Mouse (Mus musculus) CH12.LX (cell line): Measurements from ENCODE around the gene Slc13a1. TPM values are rescaled to one million over a fixed set of nuclear protein-coding genes. Genes with fewer than 3 reads are reported as not detected.

Experiments
- DNase-seq: peaks from one replicate; pipeline ENCODE4 v3.0.0-alpha.2; 2013; ENCODE audit errors: extremely low read depth
- H3K27ac ChIP-seq: 2 replicates; pipeline ENCODE4 v1.5.1; 2012; ENCODE audit warnings: low read depth, mild to moderate bottlenecking, control low read depth, moderate library complexity; ENCODE audit not compliant: insufficient read depth
- H3K27me3 ChIP-seq: replicated peaks from 2 replicates; pipeline ENCODE3; 2012; ENCODE audit warnings: inconsistent platforms
- H3K36me3 ChIP-seq, 2 experiments: replicated peaks in 1 of 2; 2 replicates each; pipeline versions ENCODE3 to v1.6.1; 2012; ENCODE audit warnings: inconsistent platforms in 1 of 2, low read length in 1 of 2, mild to moderate bottlenecking in 1 of 2, mixed read lengths in 1 of 2, moderate library complexity in 1 of 2; ENCODE audit not compliant: control insufficient read depth in 1 of 2, insufficient read depth in 1 of 2
- H3K4me1 ChIP-seq, 2 experiments: 2 replicates each; pipeline ENCODE4 v1.6.1; 2012; ENCODE audit warnings: inconsistent platforms in 1 of 2, moderate library complexity in 1 of 2; ENCODE audit not compliant: insufficient read depth in 2 of 2, control insufficient read depth in 1 of 2
- H3K4me2 ChIP-seq: 2 replicates; pipeline ENCODE4 v1.6.1; 2012; ENCODE audit warnings: low read depth, mild to moderate bottlenecking, control low read depth; ENCODE audit not compliant: poor library complexity, insufficient read depth, severe bottlenecking
- H3K4me3 ChIP-seq, 3 experiments: fragments of 150-350 bp in 1 of 3; sonication (generic) in 1 of 3; replicated peaks in 1 of 3; 2 replicates each; pipeline versions ENCODE3 to v1.5.1; 2011 to 2012; ENCODE audit warnings: low read depth in 2 of 3, low read length in 2 of 3, mild to moderate bottlenecking in 2 of 3, moderate library complexity in 2 of 3, control low read depth in 1 of 3, improper control_type of control experiment in 1 of 3, inconsistent platforms in 1 of 3, mixed read lengths in 1 of 3; ENCODE audit not compliant: poor library complexity in 1 of 3
- H3K79me2 ChIP-seq: replicated peaks from 2 replicates; pipeline ENCODE4 v1.6.1; 2012; ENCODE audit warnings: mild to moderate bottlenecking, moderate library complexity; ENCODE audit not compliant: control insufficient read depth, poor library complexity, insufficient read depth, severe bottlenecking; ENCODE audit errors: extremely low read depth
- H3K9ac ChIP-seq: 2 replicates; pipeline ENCODE4 v1.6.1; 2012; ENCODE audit warnings: low read depth, mild to moderate bottlenecking, control low read depth, moderate library complexity; ENCODE audit not compliant: insufficient read depth
- H3K9me3 ChIP-seq: replicated peaks from 2 replicates; pipeline ENCODE3; 2012; ENCODE audit warnings: low read length, inconsistent platforms, mixed read lengths
- BHLHE40 ChIP-seq: IDR thresholded peaks from 2 replicates; pipeline ENCODE4 v1.6.1; 2011; ENCODE audit warnings: mild to moderate bottlenecking, low read depth, low read length, improper control_type of control experiment
- IRF4 ChIP-seq: IDR thresholded peaks from 2 replicates; pipeline ENCODE4 v1.6.1; 2014; ENCODE audit warnings: low read depth, mild to moderate bottlenecking, inconsistent platforms, low read length, improper control_type of control experiment
- MAZ ChIP-seq: IDR thresholded peaks from 2 replicates; pipeline ENCODE4 v1.6.1; 2012; ENCODE audit warnings: low read depth, mild to moderate bottlenecking, inconsistent platforms, low read length, improper control_type of control experiment, moderate library complexity
- MEF2A ChIP-seq: IDR thresholded peaks from 2 replicates; pipeline ENCODE4 v1.6.1; 2014; ENCODE audit warnings: low read depth, mild to moderate bottlenecking, inconsistent platforms, low read length, improper control_type of control experiment, borderline replicate concordance
- MXI1 ChIP-seq: IDR thresholded peaks from 2 replicates; pipeline ENCODE4 v1.6.1; 2011; ENCODE audit warnings: mild to moderate bottlenecking, low read depth, low read length, improper control_type of control experiment
- NRF1 ChIP-seq: IDR thresholded peaks from 2 replicates; pipeline ENCODE4 v1.6.1; 2014; ENCODE audit warnings: low read depth, mild to moderate bottlenecking, inconsistent platforms, low read length, improper control_type of control experiment, moderate library complexity
- POLR2AphosphoS2 ChIP-seq: IDR thresholded peaks from 2 replicates; pipeline ENCODE4 v1.6.1; 2011; ENCODE audit warnings: low read depth, low read length, improper control_type of control experiment
- ZC3H11A ChIP-seq: IDR thresholded peaks from 2 replicates; pipeline ENCODE4 v1.6.1; 2012; ENCODE audit warnings: low read depth, mild to moderate bottlenecking, inconsistent platforms, low read length, improper control_type of control experiment
- ZKSCAN1 ChIP-seq: IDR thresholded peaks from 2 replicates; pipeline ENCODE4 v1.6.1; 2012; ENCODE audit warnings: low read depth, inconsistent platforms, low read length, improper control_type of control experiment, borderline replicate concordance
- dilution Hi-C: fragments of 300-500 bp; cut with MboI; formaldehyde crosslinking; loops from 2 replicates; pipeline ENCODE4 v1.14.3; 2020; ENCODE audit warnings: low sequenced_read_pairs; ENCODE audit not compliant: extremely low pct_unique_long_range_greater_than_20kb, extremely low pct_ligation_motif_present
- in situ Hi-C: fragments of 300-500 bp; cut with MboI; formaldehyde crosslinking; loops from 3 replicates; pipeline ENCODE4 v1.14.3; 2019; ENCODE audit warnings: low sequenced_read_pairs, low pct_ligation_motif_present, low pct_unique_long_range_greater_than_20kb, mixed read lengths
- polyA plus RNA-seq: library from polyadenylated mRNA; unstranded; fragments of >175 nt; gene quantifications from 2 replicates; pipeline ENCODE4 v1.2.1, GENCODE M21; 2012; ENCODE audit warnings: low read depth; ENCODE audit not compliant: insufficient read length
- total RNA-seq, 2 experiments: library from RNA; depleted of rRNA; stranded (reverse); fragments of 300-350 nt in 1 of 2; fragments of >200 nt in 1 of 2; gene quantifications; 2 replicates each; pipeline ENCODE4 v1.2.3; 2012 to 2014

The Slc13a1 gene
- total and polyA plus RNA-seq, 3 experiments: not detected

DNA sequence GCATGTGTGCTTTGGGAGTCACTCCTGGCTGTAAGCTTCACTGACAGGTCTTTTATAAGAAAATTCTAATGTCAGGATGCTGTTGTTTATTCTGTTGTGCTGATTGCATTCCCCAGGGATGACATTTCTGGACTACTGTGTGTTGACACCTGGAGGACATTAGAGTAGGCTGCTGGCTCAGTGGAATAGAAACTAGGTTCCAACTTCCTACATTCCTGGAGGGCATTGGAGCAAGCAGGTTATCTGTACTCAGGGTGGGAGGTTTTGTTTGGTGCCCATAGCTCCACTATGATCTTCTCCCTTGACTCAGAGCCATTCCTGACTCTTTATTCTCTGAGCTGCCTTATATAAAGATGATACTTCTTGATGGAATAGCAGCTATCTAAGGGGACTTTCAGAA, 45.3 kb downstream of the Slc13a1 start:
- H3K4me1 ChIP-seq: no peaks in the 10 kb centered on the region
- H3K9ac ChIP-seq: no peak overlapping the region
- no peak overlapping the region for H3K4me3 ChIP-seq
- no peak for TF ChIP-seq IRF4
- no peak for DNase-seq
- no peak overlapping the region for H3K27ac ChIP-seq
- dilution Hi-C loops (no loop called here), in situ Hi-C loops (no loop called here)
- H3K9me3 ChIP-seq: no peaks in the 10 kb centered on the region
- no peak overlapping the region for H3K4me2 ChIP-seq
- no peaks in the 10 kb centered on the region for H3K27me3 ChIP-seq
- no peaks in the 10 kb centered on the region for H3K36me3 ChIP-seq
- H3K79me2 ChIP-seq: no peaks in the 10 kb centered on the region

DNA sequence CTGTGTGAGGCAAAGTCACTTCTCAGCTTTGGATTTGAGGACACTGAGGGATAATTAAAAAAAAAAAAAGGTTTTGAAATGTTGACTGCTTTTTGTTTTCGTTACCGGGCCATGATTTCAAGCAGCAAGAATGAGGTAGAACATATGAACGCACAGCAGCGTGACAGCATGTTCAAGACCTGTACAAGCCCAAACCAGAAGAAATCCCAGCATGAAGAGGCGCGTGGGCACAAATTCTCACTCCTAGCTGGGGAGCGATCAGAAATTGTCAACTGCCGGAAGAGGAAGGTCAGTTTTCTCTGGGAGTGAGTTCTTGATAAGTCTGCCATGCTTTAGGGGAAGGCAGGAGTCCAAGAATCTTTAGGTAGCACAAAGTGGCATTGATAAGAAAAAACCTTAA, 56.3 kb downstream of the Slc13a1 start:
- H3K9me3 ChIP-seq: no peaks in the 10 kb centered on the region
- H3K36me3 ChIP-seq: no peaks in the 10 kb centered on the region
- H3K9ac ChIP-seq: no peak overlapping the region
- dilution Hi-C loops: no loop called here
- no peaks in the 10 kb centered on the region for H3K79me2 ChIP-seq
- H3K27me3 ChIP-seq: no peaks in the 10 kb centered on the region
- no peak overlapping the region for H3K4me2 ChIP-seq
- in situ Hi-C loops: no loop called here
- no peak overlapping the region for H3K4me3 ChIP-seq
- no peak overlapping the region for H3K27ac ChIP-seq
- H3K4me1 ChIP-seq: no peaks in the 10 kb centered on the region
- no peak for DNase-seq
- no peak for TF ChIP-seq MXI1
- TF ChIP-seq POLR2AphosphoS2: no peak
- TF ChIP-seq ZC3H11A: no peak
- no peak for TF ChIP-seq BHLHE40
- no peak for TF ChIP-seq NRF1

DNA sequence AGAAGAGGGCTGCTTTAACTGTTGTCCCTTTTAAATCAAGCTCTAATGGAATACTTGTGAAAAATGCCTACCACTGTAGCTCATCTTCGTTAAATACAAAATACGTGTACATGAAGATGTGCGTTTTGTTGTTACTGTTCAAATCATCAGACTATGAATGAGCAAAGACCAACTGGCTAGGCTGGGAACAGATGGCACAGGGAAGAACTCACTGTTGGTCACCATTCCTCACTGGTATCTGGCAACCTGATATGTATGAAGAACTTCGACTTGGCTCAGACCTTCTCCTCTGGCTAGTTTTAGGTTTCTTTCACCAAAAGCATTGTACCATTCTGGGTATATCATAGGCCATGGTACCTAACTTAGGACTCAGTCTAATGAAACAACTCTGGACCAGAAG, 59.4 kb downstream of the Slc13a1 start:
- H3K9ac ChIP-seq: no peak overlapping the region
- no peaks in the 10 kb centered on the region for H3K36me3 ChIP-seq
- no peak overlapping the region for H3K4me2 ChIP-seq
- TF ChIP-seq MAZ: no peak
- TF ChIP-seq ZKSCAN1: no peak
- no peak for TF ChIP-seq MEF2A
- no peak for TF ChIP-seq POLR2AphosphoS2
- TF ChIP-seq, all 38 proteins: peak for 0
- Histone ChIP-seq H3K9me3 (no peaks in the 10 kb centered on the region), H3K27ac (no peak overlapping the region), H3K4me1 (no peaks in the 10 kb centered on the region), H3K4me3 (no peak overlapping the region), H3K79me2 (no peaks in the 10 kb centered on the region), H3K27me3 (no peaks in the 10 kb centered on the region)
- in situ Hi-C loops: no loop called here
- DNase-seq: no peak
- dilution Hi-C loops: no loop called here
